Mouse (Mus musculus) kidney, adult 8-10 months (tissue): ENCODE results near the gene Fem1b.
"Not testable (repeated sequence)": the region's sequence is repeated elsewhere in the genome, so short reads cannot be mapped to it uniquely, and the experiment has no call there.

ENCODE experiments used
- DNase-seq, 2 experiments: peaks; one replicate each; pipeline ENCODE4 v3.0.0; 2022

Gene Fem1b

GRCm38 (mm10) chr9:62811516-62812121 is at the start of gene Fem1b:
Gene Fem1b, minus strand, starts transcription at chr9:62811934.
- peak; percentile 90 for DNase-seq

GRCm38 (mm10) chr9:62860866-62861265 is 49.1 kb upstream of the Fem1b start:
- no peak for DNase-seq

- not testable (repeated sequence) for DNase-seq
These were observed 48.4 kb upstream of the Fem1b start for GRCm38 (mm10) chr9:62860102-62860501.

- DNase-seq = no peak
These were observed 46.7 kb upstream of the Fem1b start for GRCm38 (mm10) chr9:62858266-62859019.

GRCm38 (mm10) chr9:62857719-62858261 is 46.1 kb upstream of the Fem1b start, which contains the start of gene Calml4:
Gene Calml4, plus strand, starts transcription at chr9:62858080.
- DNase-seq = peak; percentile 95 to 96

GRCm38 (mm10) chr9:62857216-62857615 is 45.5 kb upstream of the Fem1b start:
- peak; percentile 78 to 82 for DNase-seq

GRCm38 (mm10) chr9:62854483-62854882 is 42.7 kb upstream of the Fem1b start:
- DNase-seq = peak in 1 of 2 experiments; percentile 34

GRCm38 (mm10) chr9:62851571-62851970 is 39.8 kb upstream of the Fem1b start:
- DNase-seq = no peak

GRCm38 (mm10) chr9:62848641-62849040 is 36.9 kb upstream of the Fem1b start:
- DNase-seq = no peak

GRCm38 (mm10) chr9:62847694-62848093 is 36.0 kb upstream of the Fem1b start:
- DNase-seq = peak; percentile 69 to 90

- DNase-seq = peak; percentile 53 to 62
These were observed 32.7 kb upstream of the Fem1b start for GRCm38 (mm10) chr9:62844461-62844860.

GRCm38 (mm10) chr9:62843356-62844024 is 31.8 kb upstream of the Fem1b start:
- no peak for DNase-seq

GRCm38 (mm10) chr9:62839172-62839770 is 27.5 kb upstream of the Fem1b start:
- peak; percentile 47 to 69 for DNase-seq

- peak; percentile 74 to 91 for DNase-seq
These were observed 26.9 kb upstream of the Fem1b start, which contains the start of gene Cln6 for GRCm38 (mm10) chr9:62838506-62839171. Gene Cln6, plus strand, starts transcription at chr9:62838785.

- no peak for DNase-seq
These were observed 26.4 kb upstream of the Fem1b start for GRCm38 (mm10) chr9:62838146-62838505.

- no peak for DNase-seq
These were observed 25.9 kb upstream of the Fem1b start for GRCm38 (mm10) chr9:62837611-62838010.

GRCm38 (mm10) chr9:62835705-62836446 is 24.1 kb upstream of the Fem1b start:
- no peak for DNase-seq

GRCm38 (mm10) chr9:62834906-62835305 is 23.2 kb upstream of the Fem1b start:
- no peak for DNase-seq

- DNase-seq = no peak
These were observed 18.1 kb upstream of the Fem1b start for GRCm38 (mm10) chr9:62829877-62830276.

- DNase-seq = peak; percentile 98 to 99
These were observed 16.9 kb upstream of the Fem1b start for GRCm38 (mm10) chr9:62828662-62829086.

- DNase-seq = no peak
These were observed 16.4 kb upstream of the Fem1b start for GRCm38 (mm10) chr9:62827939-62828652.
